Comparison of ENCODE assay signal across 20 mouse cellular contexts in genomic region chr17:64339752-64340151, GRCm38 (mm10).
"Had no signal": no experiment of that assay in that cellular context is flagged by ENCODE, and none has a peak within 500 bp of the region (broad histone marks: within the 10 kb centered on the region; RNA-seq: fewer than 3 reads in every experiment).

No protein-coding gene starts in this region.

- ATAC-seq: forebrain, embryonic 13.5 days; forebrain, embryonic 14.5 days; forebrain, embryonic 15.5 days; forebrain, embryonic 16.5 days; forebrain, postnatal 0 days had no signal

- DNase-seq: cerebellum, adult 9-10 months; cerebellum, adult 9-11 months; cerebellum, postnatal 10 days; cerebellum, postnatal 14 days; cerebellum, postnatal 25 days; cerebellum, postnatal 36 days; embryo, embryonic 11 days; forebrain, postnatal 0 days; gastrocnemius, adult 2 months; gastrocnemius, postnatal 10 days; gastrocnemius, postnatal 14 days; gastrocnemius, postnatal 25 days; gastrocnemius, postnatal 36 days; heart, adult 11 months; heart, adult 18-20 months; heart, adult 2 months had no signal
